Mouse (Mus musculus): ENCODE measurements around the gene Grk6.

The Grk6 gene

DNA sequence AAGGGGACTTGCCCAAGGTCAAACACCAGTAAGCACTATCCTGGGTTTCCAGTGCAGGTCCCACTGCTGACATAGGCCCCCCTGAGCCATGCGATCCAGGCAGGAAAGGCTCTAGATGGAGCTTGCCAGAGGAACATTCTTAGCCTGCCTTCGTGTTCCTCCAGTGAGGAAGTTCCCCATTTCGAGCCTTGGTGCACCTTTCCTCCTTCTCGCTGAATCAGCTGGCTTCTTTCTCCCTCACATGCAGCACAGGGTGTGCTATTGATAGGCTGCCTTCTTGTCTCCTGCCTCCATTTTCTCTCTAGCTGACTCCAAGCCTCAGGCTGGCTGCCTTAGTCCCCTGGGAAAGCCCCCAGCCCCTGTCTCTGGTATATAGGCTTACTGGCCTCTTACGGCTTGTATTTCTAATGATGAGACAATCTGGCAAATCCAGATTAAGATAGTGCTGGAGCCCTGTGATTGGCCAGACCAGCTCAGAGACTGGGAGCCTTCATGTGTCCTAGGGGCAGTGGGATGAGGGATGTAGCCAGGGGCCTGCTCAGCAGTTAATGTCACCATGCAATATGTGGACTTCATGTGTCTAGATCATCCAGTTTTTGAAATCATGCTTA is 21.1 kb downstream of the Grk6 start:
- DNase-seq: no peak

DNA sequence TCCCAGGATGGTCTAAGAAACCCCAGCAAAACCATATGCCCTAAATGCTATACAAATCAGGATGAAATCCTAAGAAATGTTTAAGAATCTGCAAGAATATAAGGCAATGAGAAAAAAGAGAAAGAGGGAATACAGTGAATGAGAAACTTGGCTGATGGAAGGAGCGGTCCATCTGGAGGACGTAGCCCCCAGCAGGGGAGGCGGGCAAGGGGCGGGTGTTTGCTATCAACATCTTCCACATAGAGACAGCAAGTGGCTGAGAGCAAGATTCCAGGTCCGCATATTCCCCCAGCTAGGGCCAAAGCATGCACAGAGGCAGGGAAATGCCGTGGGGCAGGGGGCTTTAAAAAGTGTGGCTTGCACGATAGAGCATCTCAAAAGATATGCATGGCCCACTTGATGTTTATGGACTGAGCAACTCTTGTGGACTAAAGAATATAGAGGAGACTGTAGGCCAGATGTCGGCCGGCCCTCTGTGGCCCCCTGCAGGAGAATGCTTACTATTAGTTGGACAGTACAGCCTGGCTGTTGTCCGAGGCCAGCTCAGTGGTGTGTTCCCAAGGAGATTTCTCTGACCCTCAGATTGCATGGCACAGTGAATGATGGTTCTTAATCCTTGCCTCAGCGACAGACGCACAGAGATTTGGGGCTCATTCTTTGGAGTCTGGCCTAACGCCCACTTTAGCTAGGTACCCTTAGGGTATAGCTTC is 24.1 kb downstream of the Grk6 start:
- peak; percentile 53 to 64 for DNase-seq

DNA sequence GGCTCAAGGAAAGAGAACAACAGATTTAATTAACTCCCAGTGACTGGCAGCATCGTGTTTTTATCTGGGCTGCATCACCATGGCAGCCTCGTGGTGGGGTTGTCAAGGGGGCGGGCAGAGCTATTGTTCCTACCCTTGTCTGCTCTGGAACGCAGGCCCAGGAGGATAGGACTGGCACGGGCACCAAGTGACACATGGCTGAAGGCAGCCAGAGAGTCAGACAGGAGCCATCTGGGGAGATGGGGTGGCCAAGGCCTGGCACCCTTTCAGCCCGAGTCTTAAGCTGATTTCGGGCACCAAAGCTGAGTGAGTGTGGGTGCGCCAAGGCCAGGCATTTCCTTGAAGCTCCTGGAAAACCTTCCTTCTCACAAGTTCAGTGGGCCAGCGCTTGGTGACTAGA is 25.5 kb downstream of the Grk6 start:
- DNase-seq: peak; percentile 95 to 96

DNA sequence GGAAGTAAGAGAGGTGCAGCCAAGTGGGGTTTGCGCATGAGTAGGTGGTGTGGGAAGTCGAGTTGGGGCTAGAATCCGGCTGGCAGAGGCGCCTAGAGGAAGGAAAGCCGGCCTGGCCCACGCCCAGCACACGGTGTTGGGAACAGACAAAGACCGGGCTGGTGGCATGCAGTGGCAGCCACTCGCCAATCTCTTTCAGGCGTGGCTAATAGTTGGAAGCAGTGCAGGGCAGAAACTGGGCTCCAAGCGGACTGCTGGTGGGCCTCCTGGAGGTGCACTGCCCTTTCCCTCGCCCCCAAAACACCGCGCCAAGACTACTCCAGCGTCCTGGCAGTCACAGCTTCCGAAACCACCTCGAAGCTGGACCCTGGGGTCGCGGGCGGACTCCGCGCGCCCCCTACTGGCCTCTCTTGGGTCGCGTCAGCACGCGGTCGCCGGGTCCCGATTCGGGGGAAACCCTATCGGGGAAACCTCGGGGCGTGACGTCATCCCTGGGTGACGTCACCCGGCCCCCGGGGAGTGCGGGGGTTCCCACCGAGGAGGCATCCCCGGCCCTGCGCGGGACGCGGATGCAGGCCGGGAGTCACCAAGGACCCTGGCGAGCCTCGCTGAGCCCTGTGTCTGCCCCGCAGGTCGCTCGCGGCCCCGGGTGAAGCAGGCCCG is 26.4 kb downstream of the Grk6 start:
- DNase-seq: peak; percentile 95 to 96

DNA sequence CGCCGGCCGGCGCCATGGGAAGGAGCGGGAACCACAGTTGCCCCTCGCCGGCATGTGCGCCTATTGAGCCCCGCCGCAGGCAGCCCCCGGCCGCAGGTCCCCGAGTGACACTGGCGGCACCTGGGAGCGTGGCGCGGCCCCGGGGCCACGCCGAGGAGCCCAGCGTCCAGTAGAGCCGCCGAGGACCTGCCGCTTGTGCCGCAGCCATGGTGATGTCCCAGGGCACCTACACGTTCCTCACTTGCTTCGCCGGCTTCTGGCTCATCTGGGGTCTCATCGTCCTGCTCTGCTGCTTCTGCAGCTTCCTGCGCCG is 26.9 kb downstream of the Grk6 start:
- no peak for DNase-seq

DNA sequence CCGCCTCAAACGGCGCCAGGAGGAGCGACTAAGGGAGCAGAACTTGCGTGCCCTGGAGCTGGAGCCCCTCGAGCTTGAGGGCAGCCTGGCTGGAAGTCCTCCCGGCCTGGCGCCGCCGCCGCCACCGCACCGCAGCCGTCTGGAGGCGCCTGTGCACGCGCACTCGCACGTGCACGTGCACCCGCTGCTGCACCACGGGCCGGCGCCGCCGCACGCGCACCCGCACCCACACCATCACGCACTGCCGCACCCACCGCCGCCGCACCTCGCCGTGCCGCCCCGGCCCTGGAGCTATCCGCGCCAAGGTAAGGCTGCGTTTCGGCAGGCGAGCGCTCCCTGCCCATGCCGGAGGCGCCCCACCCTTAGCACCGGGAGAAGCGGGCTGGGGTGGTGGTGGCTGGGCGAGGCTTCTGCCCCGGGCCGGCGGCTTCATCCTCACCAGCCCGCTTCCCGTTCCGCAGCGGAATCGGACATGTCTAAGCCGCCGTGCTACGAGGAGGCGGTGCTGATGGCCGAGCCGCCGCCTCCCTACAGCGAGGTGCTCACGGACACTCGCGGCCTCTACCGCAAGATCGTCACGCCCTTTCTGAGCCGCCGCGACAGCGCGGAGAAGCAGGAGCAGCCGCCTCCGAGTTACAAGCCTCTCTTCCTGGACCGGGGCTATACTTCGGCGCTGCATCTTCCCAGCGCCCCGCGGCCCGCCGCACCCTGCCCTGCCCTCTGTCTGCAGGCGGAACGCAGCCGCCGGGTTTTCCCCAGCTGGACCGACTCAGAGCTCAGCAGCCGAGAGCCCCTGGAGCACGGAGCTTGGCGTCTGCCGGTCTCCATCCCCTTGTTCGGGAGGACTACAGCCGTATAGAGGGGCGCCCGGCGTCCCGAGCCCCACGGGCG is 27.5 kb downstream of the Grk6 start:
- peak; percentile 81 to 84 for DNase-seq

DNA sequence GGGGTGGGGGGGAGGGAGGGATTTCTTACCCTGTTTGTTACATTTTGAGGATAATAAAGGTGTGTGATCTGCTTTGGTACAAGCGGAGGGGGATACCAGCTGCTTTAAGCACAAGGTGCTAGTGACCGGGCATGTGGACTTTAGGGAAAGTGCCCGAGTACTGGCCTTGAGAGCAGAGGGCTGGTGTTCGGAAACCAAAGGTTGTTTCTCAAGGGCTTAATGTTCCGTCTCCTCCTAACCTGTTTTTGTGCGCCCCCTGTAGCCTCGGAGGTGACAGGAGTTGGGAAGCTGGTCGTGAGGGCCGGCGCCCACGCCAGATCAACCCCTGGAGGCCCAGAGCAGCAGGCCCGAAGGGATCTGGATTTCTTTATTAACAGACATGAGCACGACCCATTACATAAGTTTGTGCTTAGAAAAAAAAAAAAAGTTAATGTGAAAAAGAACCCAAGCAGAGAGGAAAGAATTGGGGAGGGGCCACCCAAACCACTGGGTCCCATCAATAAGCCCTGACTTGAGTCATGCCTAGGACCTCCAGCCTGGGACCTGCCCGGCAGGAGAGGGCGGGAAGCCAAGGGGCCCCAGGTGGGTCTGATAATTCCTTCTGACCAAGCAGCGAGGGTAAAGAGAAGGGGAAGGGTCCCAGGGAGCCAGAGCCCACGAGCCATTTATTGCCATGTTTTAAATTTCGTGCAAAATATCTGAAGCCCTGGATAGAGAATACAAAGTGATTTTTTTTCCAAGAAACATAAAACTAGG is 28.4 kb downstream of the Grk6 start:
- DNase-seq: peak; percentile 59 to 63

DNA sequence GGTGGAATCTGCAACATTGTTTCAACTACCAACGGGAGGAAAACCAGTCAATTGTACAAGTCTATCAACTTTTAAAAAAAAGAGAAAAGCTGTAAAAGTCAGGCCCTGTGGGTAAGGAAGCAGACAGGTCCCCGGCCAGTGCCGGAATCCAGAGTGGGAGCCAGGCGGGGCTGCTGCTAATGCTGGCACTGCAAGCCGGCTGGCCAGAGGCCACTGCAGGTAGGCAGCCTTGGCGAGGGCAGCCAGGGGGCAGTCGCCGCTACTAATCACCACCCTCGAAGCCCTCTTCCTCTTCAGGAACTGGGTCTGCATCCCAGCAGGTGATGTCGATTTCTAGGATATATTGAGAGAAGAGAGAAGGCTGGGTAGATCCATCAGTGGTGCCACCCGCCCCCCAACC is 29.1 kb downstream of the Grk6 start:
- peak; percentile 60 to 62 for DNase-seq

DNA sequence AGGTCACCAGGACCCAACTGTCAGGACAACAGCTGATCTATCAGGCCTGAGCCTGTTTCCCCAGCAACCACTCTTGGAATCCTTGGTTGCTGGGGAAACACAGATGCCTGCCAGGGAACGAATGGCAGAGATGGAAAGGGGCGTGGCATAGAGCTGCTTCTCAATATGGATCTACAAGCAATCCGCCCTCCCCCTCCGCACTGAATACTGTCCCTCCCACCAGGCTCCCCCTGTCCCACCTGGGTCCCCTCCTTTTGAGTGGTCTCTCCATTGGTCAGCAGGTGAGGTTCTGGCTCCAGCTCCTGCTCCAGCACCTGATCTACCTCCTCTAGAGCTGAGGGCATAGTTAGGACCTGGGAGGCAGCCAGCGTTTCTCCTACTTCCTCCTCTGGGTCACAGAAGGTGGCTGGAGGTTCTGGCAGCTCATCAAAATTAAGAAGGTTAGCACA is 29.8 kb downstream of the Grk6 start:
- peak; percentile 82 to 84 for DNase-seq

DNA sequence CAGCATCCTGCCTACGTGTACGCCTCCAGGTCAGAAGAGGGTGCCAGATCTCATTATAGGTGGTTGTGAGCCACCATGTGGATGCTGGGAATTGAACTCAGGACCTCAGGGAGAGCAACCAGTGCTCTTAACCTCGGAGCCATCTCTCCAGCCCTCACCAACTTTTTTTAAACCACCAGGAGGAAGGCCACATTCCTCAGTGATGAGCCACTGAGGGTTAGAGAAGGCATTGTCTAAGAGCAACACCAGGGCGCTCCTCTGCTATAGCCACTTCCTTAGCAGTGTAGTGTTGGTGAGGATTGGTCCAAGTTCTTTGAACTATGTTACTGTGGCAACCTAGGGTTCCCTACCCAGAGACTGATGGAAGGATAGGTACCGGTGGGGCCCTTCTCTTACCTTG is 30.9 kb downstream of the Grk6 start:
- no peak for DNase-seq

DNA sequence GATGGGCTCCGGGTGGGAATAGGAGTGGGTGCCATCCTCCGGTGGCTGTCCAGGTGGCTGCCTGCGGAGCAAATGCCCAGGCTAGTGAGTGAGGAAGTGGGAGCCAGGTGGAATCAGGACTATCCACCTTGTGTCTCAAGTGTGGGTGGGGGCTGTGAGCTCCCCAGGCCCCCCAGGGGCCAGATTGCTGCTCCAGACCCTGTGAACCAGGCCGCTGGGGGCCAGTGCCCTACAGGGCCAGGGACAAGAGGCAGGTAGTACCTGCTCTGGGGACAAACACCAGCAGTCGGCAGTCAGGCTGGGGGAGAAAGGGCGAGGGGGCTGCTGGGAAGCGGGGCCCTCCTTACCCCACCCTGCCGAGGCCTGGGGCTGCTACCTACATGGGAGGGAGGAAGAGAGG is 31.4 kb downstream of the Grk6 start:
- no peak for DNase-seq

DNA sequence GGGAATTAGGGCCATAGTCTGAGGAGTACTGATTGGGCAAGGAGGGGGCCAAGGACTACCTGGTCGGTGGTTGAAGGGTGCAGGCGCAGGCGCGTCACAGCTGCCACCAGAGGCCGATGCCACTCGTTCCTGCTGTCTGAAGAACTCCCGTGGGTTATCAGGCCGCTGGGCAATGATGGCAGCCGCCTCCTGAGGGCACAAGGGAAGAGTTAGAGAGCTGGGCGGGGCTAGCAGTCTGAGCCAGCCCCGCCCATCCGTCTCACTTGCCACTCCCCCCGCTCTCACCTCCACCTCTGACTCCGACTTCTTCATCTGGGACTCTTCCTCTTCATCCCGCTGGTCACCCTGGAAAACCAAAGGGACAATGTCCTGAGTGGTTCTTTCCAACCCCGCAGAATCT is 32.6 kb downstream of the Grk6 start:
- peak in 1 of 2 experiments; percentile 10 for DNase-seq

DNA sequence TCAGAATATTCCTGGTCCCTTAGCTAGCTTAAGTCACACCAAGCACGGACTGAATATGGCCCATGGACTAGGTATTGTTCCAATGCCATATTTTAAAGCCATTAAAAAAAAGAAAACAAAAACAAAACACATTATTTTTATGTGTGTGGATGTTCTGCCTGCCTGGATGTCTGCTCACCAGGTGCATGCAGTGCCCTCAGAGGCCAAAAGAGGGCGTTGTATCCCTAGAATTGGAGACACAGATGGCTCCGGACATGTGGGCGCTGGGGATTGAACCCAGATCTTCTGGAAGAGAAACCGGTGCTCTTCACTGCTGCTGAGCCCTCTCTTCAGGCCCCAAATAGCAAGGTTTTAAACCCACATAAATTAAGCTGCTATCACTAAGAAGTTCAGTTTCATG is 33.2 kb downstream of the Grk6 start:
- peak; percentile 71 to 82 for DNase-seq

DNA sequence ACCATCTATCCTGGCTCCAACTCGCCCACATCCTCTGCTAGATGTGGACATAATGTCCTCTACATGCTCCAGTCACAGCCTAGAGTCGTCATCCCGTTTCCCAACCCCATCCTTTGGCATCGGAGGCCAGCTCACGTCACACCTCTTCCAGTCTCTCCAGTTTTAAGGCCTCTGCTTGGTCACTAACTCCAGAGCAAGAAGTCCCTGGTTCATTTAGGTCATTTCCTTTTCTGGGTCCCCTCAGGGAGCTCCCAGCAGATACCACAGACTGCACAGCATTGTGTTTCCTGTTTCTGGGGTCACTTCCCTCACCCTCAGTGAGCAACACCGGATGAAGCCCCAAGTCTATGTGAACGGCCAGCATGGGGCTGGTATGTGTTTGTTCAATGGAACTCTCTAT is 34.1 kb downstream of the Grk6 start:
- peak in 1 of 2 experiments; percentile 10 for DNase-seq

DNA sequence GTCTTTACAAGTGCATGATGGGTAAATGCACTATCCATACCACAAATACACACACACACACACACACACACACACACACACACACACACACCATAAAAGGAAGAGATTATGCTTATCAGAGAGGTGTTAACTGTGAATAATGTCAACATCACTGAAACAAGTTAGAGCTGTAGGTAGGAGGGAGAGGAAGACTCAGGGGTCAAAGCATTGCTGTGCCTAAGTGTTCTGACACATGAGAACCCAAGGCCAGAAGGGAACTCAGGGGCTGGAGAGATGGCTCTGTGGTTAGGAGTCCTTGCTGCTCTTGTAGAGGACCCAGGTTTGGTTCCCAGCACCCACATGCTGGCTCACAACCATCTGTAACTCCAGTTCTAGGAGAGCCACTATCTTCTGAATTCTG is 35.1 kb downstream of the Grk6 start:
- no peak for DNase-seq

DNA sequence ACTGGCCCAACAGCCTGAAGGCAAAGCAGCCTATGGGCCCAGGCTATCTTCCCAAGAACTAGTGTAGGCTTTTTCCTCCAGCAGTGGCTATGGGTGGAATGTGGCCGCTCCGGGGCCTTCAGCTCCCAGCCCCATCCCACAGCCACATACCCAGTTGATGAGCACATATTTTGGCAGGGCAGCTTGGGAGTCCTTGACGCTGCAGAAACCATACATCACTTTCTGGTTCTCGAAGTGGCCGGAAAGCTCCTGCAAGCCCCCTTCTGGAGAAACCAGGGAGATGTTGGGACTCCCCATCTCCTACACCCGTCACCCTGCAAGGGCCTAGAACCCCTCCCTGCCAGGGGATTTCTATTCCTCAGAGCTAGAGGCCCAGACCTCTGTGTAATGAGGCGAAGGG is 37.7 kb downstream of the Grk6 start:
- DNase-seq: peak in 1 of 2 experiments; percentile 33

DNA sequence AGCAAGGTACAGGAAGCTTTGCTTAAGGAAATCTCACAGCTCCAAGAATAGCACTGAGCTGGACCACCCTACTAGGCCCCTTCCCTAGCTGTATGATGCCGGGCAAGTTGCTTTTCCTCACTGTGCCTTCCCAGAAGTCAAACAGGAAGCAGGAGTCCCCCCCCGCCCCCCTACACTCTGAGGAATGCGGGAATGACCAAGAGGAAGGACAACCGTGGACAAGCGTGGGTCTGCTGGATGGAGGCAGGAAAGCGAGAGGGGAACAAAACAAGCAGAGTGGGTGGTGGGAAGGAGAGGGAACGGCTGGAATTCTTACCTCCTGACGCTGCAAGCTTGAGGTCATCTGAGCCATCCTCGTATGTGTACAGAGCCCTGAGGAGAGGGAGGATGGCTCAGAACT is 38.2 kb downstream of the Grk6 start:
- no peak for DNase-seq

DNA sequence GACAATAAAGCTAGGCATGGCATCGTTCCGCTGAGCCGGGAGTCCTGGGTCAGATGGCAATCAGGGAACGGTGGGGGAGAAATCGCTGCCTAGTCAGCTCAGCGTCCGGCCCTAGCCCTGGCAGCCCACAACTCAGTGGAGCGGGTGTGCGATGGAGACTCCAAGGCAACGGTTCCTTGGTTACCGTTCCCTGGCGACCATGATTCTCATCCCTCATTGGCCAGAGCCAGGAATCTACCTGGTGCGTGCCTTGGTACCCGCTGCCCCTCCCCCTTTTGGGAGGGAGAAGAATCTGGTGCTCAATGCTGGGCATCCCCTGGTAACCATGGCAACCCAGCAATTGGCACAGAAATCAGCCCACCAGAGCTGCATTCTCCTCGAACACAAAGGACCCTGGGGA is 38.7 kb downstream of the Grk6 start:
- peak; percentile 94 to 95 for DNase-seq

DNA sequence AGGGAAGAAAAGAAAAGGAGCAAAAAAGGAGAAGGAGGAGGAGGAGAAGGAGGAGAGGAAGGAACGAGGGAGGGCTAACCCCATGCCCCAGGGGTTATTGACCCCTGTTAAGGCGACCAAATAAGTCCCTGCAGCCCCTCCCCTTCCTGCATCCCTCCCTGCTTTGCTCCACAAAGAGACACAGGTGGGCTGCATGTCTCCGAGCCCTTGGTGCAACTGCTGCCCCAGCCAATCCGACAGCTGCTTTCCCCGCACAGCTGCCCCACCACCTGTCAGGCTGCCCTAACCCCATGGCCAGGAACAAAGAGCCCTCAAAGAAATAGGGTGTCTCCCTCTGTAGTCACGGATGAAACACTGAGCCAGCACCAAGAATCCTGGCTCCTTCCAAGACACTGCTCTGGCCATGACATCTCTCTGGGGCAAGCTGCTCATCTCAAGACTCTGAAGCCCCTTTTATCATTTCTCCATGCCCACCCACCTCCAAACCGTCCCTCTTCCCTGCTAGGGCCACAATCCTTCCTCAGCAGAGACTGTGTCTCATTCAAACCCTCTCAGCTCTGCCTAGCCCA is 39.7 kb downstream of the Grk6 start:
- peak in 1 of 2 experiments; percentile 42 for DNase-seq

DNA sequence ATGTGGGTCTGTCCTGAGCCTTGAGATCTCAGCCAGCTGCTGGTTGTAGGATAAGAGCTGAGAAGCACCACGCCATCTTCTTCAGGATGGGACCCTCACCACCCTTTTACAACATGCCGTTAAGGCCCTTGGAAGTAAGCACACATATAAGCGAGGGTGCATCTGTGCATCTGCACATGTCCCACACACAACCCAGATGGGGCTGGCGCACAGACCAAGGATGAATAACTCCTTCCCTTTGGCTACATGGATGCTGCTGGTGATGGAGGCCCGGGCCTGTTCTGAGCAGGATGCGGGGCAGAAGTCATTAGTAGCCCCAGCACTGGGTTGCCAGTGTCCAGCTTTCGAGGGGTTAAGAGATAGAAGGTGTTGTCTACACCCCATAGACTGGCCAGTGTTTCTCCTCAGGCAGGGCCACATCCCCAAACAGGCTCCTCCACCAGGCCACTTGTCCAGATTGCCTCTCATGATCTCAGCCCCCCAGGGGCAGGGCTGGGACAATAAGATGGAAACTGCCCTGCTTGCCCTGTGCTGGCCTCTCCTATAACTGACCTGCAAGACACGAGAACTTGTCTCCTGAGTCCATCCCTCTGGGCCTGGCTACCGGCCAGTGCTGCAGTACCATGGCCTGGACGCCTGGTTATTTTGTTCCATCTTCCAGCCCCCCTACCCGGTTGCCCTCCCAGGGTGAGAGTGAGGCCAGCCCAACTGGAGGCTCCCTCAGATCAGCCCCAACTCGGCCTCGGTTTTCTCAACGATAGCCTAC is 41.3 kb downstream of the Grk6 start:
- peak; percentile 81 for DNase-seq

DNA sequence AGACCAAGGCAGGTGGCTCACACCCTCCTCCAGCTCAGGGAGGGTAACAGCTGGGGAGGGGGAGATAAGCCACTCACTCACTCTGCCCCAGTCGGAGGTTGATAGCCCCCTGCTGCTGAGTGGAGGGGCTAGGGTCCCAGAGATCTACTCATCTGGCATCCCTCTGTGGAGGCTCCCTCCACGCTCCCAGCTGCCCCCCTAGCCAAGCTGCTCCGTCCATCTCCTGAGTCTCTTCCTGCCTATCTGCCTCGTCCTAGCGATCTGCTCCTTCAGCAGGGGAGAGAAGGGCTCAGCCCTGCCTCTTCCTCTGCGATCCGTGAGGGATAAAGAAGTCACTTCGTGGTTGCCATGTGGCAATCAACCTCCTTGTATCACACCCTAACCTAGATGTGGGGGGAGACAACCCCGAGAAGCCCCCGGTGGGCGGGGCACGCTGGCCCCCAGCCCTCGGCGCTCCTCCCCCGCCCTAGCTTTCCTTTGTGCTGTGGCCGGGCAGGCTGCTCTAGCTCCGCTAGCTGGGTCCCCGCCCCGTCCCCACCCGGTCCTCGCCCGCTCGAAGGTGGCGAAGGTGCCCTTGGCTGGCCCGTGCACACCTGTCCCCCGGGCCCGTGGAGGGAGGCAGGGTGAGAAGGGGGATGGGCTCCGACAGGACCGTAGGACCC is 42.2 kb downstream of the Grk6 start:
- peak; percentile 82 to 84 for DNase-seq
